Mouse (Mus musculus) liver, adult 2 months (tissue): Measurements from ENCODE around the gene Cacnb4.

Source experiments
- CTCF ChIP-seq: fragments of 200-500 bp; IDR thresholded peaks from 2 replicates; pipeline ENCODE4 v1.5.1; 2011; ENCODE audit warnings: low read depth, low read length, control low read depth
- POLR2A ChIP-seq: fragments of 200-500 bp; IDR thresholded peaks from 2 replicates; pipeline ENCODE4 v1.6.1; 2011; ENCODE audit warnings: low read length, control low read depth; ENCODE audit not compliant: insufficient read depth; ENCODE audit errors: extremely low read depth

GRCm38 (mm10) chr2:52412524-52413037 lies 264.1 kb downstream of the Cacnb4 start:
- no peak for TF ChIP-seq CTCF
- TF ChIP-seq POLR2A: no peak
